Mouse (Mus musculus): ENCODE measurements at regions not wholly inside any gene's neighbourhood (a gene's known extent, or its start where the extent isn't known, plus 50 kb on each side); places are given as distances from the start of the nearest gene placed in this dataset.

GRCm38 (mm10) chr3:49666516-49666915 lies 90.6 kb downstream of the Pcdh18 start:
- TF ChIP-seq POLR2A (IDR thresholded peaks at IDR 0.05; ENCODE audit: low read depth, low read length) (no peak), CTCF (IDR thresholded peaks at IDR 0.05; ENCODE audit: borderline replicate concordance, insufficient read depth, low read length) (no peak)
